Mouse (Mus musculus) central nervous system, embryonic 14 days (tissue): ENCODE results near the gene Armt1. TPM values are rescaled to one million over a fixed set of nuclear protein-coding genes. Genes with fewer than 3 reads are reported as not detected.

ENCODE experiments used
- polyA plus RNA-seq: library from polyadenylated mRNA; depleted of rRNA; stranded (reverse); fragments of >200 nt; gene quantifications from 2 replicates; pipeline ENCODE4 v1.2.3, GENCODE M21; 2012; rRNA removed

Armt1 gene
- 16.2 and 16.7 TPM in 2 replicates for polyA plus RNA-seq

DNA sequence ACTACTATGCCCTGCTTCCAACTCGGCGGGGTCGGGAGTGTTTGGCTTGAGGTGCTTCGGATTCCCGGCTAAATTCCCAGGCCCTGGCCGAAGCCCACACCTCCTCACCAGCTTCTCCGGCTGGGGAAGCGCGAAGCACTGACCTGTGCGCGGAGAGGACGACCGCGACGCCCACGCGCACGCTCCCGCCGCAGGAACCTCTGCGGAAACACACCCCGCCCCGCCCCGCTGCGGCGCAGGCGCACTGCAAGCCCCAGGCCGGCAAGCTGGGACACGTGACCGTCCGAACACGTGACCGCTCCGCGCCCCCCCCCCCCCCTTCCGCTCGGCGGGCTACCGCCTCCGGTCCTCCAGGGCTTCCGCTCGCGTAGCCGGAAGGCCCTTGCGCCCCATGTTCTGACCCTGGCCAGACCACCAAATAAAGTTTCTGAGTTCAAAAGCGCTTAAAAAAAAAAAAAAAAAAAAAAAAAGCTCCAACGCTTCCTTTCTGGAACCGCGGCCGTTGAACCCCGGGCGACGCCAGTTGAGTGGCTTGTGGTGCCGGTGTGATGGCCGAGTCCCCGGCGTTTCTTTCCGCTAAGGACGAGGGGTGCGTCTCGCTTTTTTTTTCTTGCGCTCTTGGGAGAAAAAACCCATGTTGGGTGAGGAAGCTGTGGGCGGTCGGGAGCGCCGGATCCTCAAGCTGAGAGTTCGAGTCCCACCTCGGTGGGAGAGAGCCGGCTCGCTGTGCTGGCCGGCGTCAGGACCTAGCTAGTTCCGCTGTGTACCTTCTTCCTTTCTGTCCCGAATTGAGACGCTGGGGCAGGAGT lies at the start of gene Armt1, which contains the start of gene Rmnd1:
Armt1 (plus strand) TSS at position 345 of the 809 bp plus-strand sequence.
Rmnd1 (minus strand) TSS at position 266 of the 809 bp plus-strand sequence.

DNA sequence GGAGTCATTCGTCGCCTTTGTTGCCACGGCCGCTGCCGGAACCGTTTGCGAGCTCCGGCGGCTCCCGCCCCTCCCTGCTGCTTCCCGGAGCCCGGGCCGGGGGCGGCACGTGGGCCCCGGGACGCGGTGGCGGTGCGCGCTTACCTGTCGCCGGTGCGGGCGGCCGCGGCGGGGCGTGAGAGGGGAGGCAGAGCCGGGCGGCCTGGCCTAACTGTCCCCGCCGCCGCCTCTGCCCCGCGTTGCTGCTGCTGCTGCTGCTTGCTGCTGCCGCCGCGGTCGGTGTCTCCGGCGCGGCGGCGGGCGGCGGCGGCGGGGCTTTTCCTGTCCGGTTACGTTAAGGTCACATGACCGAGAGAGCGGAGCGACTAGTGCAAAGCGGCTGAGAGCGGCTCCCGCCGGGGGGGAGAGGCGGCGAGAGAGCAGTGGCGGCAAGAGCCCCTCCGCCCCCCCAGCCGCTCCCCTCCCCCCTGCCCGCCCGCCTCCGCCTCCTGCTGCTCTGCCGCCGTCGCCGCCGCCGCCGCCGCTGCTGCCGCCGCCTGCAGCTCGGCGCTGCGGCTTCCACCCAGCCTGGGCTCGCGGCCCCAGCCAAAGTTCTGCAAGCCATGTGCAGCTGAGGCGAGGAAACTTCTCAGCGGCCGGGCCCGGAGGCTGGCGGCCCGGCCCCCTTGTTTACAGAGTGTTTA lies 44.4 kb upstream of the Armt1 start, which contains the start of gene Zbtb2:
Zbtb2 (minus strand) TSS at position 408 of the 683 bp plus-strand sequence.

DNA sequence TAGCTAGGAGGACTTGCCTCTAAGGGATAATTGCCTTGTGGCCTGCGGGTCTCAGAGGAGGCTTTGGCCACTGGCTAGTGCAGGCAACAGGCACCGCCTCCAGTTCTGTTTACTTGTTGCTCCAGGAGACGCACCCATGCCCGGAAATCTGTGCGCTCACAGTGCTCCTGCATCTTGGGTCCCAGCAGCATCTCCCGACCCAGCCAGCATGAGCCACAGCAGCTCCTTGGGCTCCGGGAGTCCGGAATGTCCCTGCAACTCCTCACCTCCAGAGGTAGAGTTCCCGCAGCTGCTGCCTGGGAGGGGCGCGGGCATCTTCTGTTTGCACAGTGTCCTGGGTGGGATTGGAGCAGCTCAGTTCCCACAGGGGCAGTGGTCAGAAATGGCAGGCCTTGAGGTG lies 50.1 kb downstream of the Armt1 start, which contains the start of gene Ccdc170:
Ccdc170 (plus strand) TSS at position 148 of the 400 bp plus-strand sequence.

Other genes starting within 250 kb of the Armt1 start
- gene Akap12, start 166.1 kb upstream of the Armt1 start, polyA plus RNA-seq, result 30.7 and 47.1 TPM in 2 replicates
- gene Zbtb2, start 44.4 kb upstream of the Armt1 start, polyA plus RNA-seq, result 14.5 and 16.9 TPM in 2 replicates
- gene Rmnd1, start 79 bp upstream of the Armt1 start, polyA plus RNA-seq, result 63.6 and 64.0 TPM in 2 replicates
- 0.33 and 0.34 TPM in 2 replicates for gene Ccdc170, start 50.0 kb downstream of the Armt1 start, polyA plus RNA-seq
- 0.10 and 0.18 TPM in 2 replicates for gene Esr1, start 179.1 kb downstream of the Armt1 start, polyA plus RNA-seq